Comparison of ENCODE assay signal across 16 mouse cellular contexts in genomic region chr12:24723434-24723833, GRCm38 (mm10). TPM values are rescaled to one million over a fixed set of nuclear protein-coding genes. Genes with fewer than 3 reads are reported as not detected.
DNase-seq lines count a peak whose midpoint lies in the region; ATAC-seq lines count a peak whose summit lies in the region.
"Had no signal": no experiment of that assay in that cellular context is flagged by ENCODE, and none has a peak within 500 bp of the region (broad histone marks: within the 10 kb centered on the region; RNA-seq: fewer than 3 reads in every experiment).

No protein-coding gene starts in this region.

- intact Hi-C loops in gastrocnemius, postnatal 14 days (cut with DNase I; ENCODE audit: low total_unique reads), result no loop called here

- no peak overlapping the region; the same call in 1 of the 2 replicates for H3K27ac ChIP-seq in kidney, embryonic 14.5 days (ENCODE audit: low read depth, low read length)
- H3K27ac ChIP-seq in limb, embryonic 12.5 days, result peak overlapping the region; percentile 79

- no peaks in the 10 kb centered on the region for H3K27me3 ChIP-seq in kidney, embryonic 14.5 days (ENCODE audit: control insufficient read depth, insufficient read depth, low read length)
- no peaks in the 10 kb centered on the region for H3K27me3 ChIP-seq in limb, embryonic 12.5 days

- peak; percentile 63 for ATAC-seq in kidney, embryonic 14.5 days (ENCODE audit: low FRiP score, low TSS enrichment)
- no peak for ATAC-seq in limb, embryonic 12.5 days (ENCODE audit: insufficient number of reproducible peaks, insufficient read depth, low FRiP score, low TSS enrichment, low read depth)
- ATAC-seq: activated CD4-positive, CD25-positive, alpha-beta regulatory T cell, adult 4 months had no signal

- H3K9me3 ChIP-seq in kidney, embryonic 14.5 days (ENCODE audit: control insufficient read depth, low read length), result no peaks in the 10 kb centered on the region
- H3K9me3 ChIP-seq in limb, embryonic 12.5 days, result no peaks in the 10 kb centered on the region

- H3K36me3 ChIP-seq in kidney, embryonic 14.5 days (ENCODE audit: control insufficient read depth, insufficient read depth, low read length), result no peaks in the 10 kb centered on the region
- H3K36me3 ChIP-seq in limb, embryonic 12.5 days, result no peaks in the 10 kb centered on the region

- H3K4me3 ChIP-seq in kidney, embryonic 14.5 days (ENCODE audit: low read length), result no peak overlapping the region
- H3K4me3 ChIP-seq in limb, embryonic 12.5 days (replicated peaks), result no peak overlapping the region

- WGBS in kidney, embryonic 14.5 days, result 41% methylated on average over 2 of the region's 2 CpGs
- WGBS in limb, embryonic 12.5 days, result 39% methylated on average over 2 of the region's 2 CpGs

- H3K9ac ChIP-seq in kidney, embryonic 14.5 days (ENCODE audit: low read depth, low read length), result no peak overlapping the region
- H3K9ac ChIP-seq in limb, embryonic 12.5 days (replicated peaks), result no peak overlapping the region

- DNase-seq in embryo, embryonic 11 days, result peak; percentile 43
- DNase-seq in embryo, embryonic 9.5 days (ENCODE audit: extremely low spot score), result no peak
- DNase-seq in kidney, adult 9 months, result no peak
- DNase-seq in brain, adult 2 months (ENCODE audit: low read depth, low spot score), result peak; percentile 19
- DNase-seq in adrenal gland, adult 8-10 months, result no peak
- DNase-seq in gastrocnemius, postnatal 14 days, result no peak
- DNase-seq: gastrocnemius, postnatal 36 days; layer of hippocampus, adult 9-11 months; left cerebral cortex, postnatal 4 days; lung, postnatal 14 days; midbrain, embryonic 14.5 days; thymus, postnatal 36 days had no signal

- H3K4me2 ChIP-seq in kidney, embryonic 14.5 days (replicated peaks; ENCODE audit: low read depth, low read length), result no peak overlapping the region
- H3K4me2 ChIP-seq in limb, embryonic 12.5 days, result no peak overlapping the region

- peaks cover 8% of the 10 kb centered on the region; the same call in 1 of the 2 replicates for H3K4me1 ChIP-seq in kidney, embryonic 14.5 days (ENCODE audit: control insufficient read depth, insufficient read depth, low read length)
- H3K4me1 ChIP-seq in limb, embryonic 12.5 days (replicated peaks), result peaks cover 26% of the 10 kb centered on the region

RNA-seq across cellular contexts. Expression of gene Rrm2, which starts 15.4 kb away (rescaled TPM):
- polyA plus RNA-seq in kidney, embryonic 14.5 days (2014; fragmentation: Nextera tagmentation; extraction: Ambion mirVana), result 206 and 236 TPM in 2 replicates
- polyA plus RNA-seq in limb, embryonic 12.5 days (2016; fragmentation: Nextera tagmentation; extraction: Ambion mirVana), result 367 and 394 TPM in 2 replicates
- 10 to 100 TPM in 1 of 4 experiments, 1 to 10 TPM in 3; 4.9 to 10.4 (median 6.8) TPM for total RNA-seq in adrenal gland, adult 8-10 months (2022)
- 1 to 10 TPM; 8.1 to 8.6 TPM for total RNA-seq in gastrocnemius, postnatal 14 days (2021)

RNA-seq across cellular contexts. Expression of gene Cys1, which starts 41.8 kb away (rescaled TPM):
- polyA plus RNA-seq in kidney, embryonic 14.5 days (2014; fragmentation: Nextera tagmentation; extraction: Ambion mirVana), result 10.7 and 11.8 TPM in 2 replicates
- 1.3 and 2.6 TPM in 2 replicates for polyA plus RNA-seq in limb, embryonic 12.5 days (2016; fragmentation: Nextera tagmentation; extraction: Ambion mirVana)
- 1 to 10 TPM; 4.2 to 6.5 (median 6.4) TPM for total RNA-seq in adrenal gland, adult 8-10 months (2022)
- 1 to 10 TPM; 6.8 to 7.5 TPM for total RNA-seq in gastrocnemius, postnatal 14 days (2021)
- total RNA-seq: MEL had no signal

Comparison
In these comparisons a context has a peak if more than half of its experiments do, and no peak if none do; other contexts are left out.
1. DNase-seq: peak in embryo, embryonic 11 days (single experiment) and brain, adult 2 months (single experiment); none in embryo, embryonic 9.5 days (single experiment), kidney, adult 9 months (single experiment), adrenal gland, adult 8-10 months (single experiment) and gastrocnemius, postnatal 14 days (single experiment).